ENCODE assay signal across 27 mouse cellular contexts in genomic region chr3:30445970-30446442, GRCm38 (mm10).
DNase-seq lines count a peak whose midpoint lies in the region; ATAC-seq and TF ChIP-seq lines count a peak whose summit lies in the region.
"Had no signal": no experiment of that assay in that cellular context is flagged by ENCODE, and none has a peak within 500 bp of the region (broad histone marks: within the 10 kb centered on the region; RNA-seq: fewer than 3 reads in every experiment).

No protein-coding gene starts in this region.

- TF ChIP-seq EP300 in liver, postnatal 0 days (IDR thresholded peaks at IDR 0.05; ENCODE audit: low read depth): no peak

- no peak overlapping the region for H3K27ac ChIP-seq in kidney, embryonic 15.5 days
- H3K27ac ChIP-seq in liver, postnatal 0 days (ENCODE audit: low read depth): no peak overlapping the region
- H3K27ac ChIP-seq in liver, embryonic 12.5 days: no peak overlapping the region
- peak overlapping the region; percentile 79 for H3K27ac ChIP-seq in limb, embryonic 12.5 days
- H3K27ac ChIP-seq: embryonic facial prominence, embryonic 12.5 days; hindbrain, embryonic 13.5 days; layer of hippocampus, adult 2 months; liver, embryonic 15.5 days; lung, embryonic 15.5 days; midbrain, embryonic 10.5 days; neural tube, embryonic 12.5 days had no signal

- no peak overlapping the region for H3K4me2 ChIP-seq in kidney, embryonic 15.5 days
- no peak overlapping the region for H3K4me2 ChIP-seq in liver, postnatal 0 days (ENCODE audit: low read depth, low read length)
- no peak overlapping the region for H3K4me2 ChIP-seq in liver, embryonic 12.5 days
- no peak overlapping the region for H3K4me2 ChIP-seq in limb, embryonic 12.5 days
- H3K4me2 ChIP-seq: embryonic facial prominence, embryonic 12.5 days; heart, embryonic 11.5 days; hindbrain, embryonic 13.5 days; liver, embryonic 15.5 days; lung, embryonic 15.5 days; neural tube, embryonic 12.5 days had no signal

- 80% methylated on average over 6 of the region's 6 CpGs for WGBS in kidney, embryonic 15.5 days
- WGBS in liver, postnatal 0 days (ENCODE audit: insufficient replicate concordance): 67% methylated on average over 6 of the region's 6 CpGs
- 68% methylated on average over 6 of the region's 6 CpGs for WGBS in liver, embryonic 12.5 days (ENCODE audit: insufficient replicate concordance)
- 86% methylated on average over 6 of the region's 6 CpGs for WGBS in limb, embryonic 12.5 days

- no peaks in the 10 kb centered on the region for H3K27me3 ChIP-seq in kidney, embryonic 15.5 days
- H3K27me3 ChIP-seq in liver, postnatal 0 days (ENCODE audit: insufficient read depth, low read length): no peaks in the 10 kb centered on the region
- no peaks in the 10 kb centered on the region for H3K27me3 ChIP-seq in liver, embryonic 12.5 days (replicated peaks)
- no peaks in the 10 kb centered on the region for H3K27me3 ChIP-seq in limb, embryonic 12.5 days
- H3K27me3 ChIP-seq: embryonic facial prominence, embryonic 12.5 days; hindbrain, embryonic 13.5 days; liver, embryonic 15.5 days; lung, embryonic 15.5 days; neural tube, embryonic 12.5 days; Patski had no signal

- ATAC-seq in kidney, embryonic 15.5 days (replicated peaks; ENCODE audit: low FRiP score): no peak
- peak; percentile 74 for ATAC-seq in liver, postnatal 0 days
- no peak for ATAC-seq in liver, embryonic 12.5 days
- ATAC-seq in limb, embryonic 12.5 days (ENCODE audit: insufficient number of reproducible peaks, insufficient read depth, low FRiP score, low TSS enrichment, low read depth): peak; percentile 62; the same call in 1 of the 2 replicates
- ATAC-seq: forebrain, embryonic 14.5 days; intestine, embryonic 16.5 days; Patski had no signal

- H3K9me3 ChIP-seq in kidney, embryonic 15.5 days (replicated peaks): no peaks in the 10 kb centered on the region
- H3K9me3 ChIP-seq in liver, postnatal 0 days (ENCODE audit: low read length): no peaks in the 10 kb centered on the region
- no peaks in the 10 kb centered on the region for H3K9me3 ChIP-seq in liver, embryonic 12.5 days (replicated peaks)
- no peaks in the 10 kb centered on the region for H3K9me3 ChIP-seq in limb, embryonic 12.5 days
- H3K9me3 ChIP-seq: embryonic facial prominence, embryonic 12.5 days; hindbrain, embryonic 13.5 days; liver, embryonic 15.5 days; lung, embryonic 15.5 days; midbrain, embryonic 10.5 days; neural tube, embryonic 12.5 days had no signal

- H3K9ac ChIP-seq in kidney, embryonic 15.5 days: no peak overlapping the region
- no peak overlapping the region for H3K9ac ChIP-seq in liver, postnatal 0 days (replicated peaks)
- H3K9ac ChIP-seq in liver, embryonic 12.5 days: no peak overlapping the region
- no peak overlapping the region for H3K9ac ChIP-seq in limb, embryonic 12.5 days (replicated peaks)
- H3K9ac ChIP-seq: embryonic facial prominence, embryonic 12.5 days; hindbrain, embryonic 13.5 days; liver, embryonic 15.5 days; lung, embryonic 15.5 days; neural tube, embryonic 12.5 days had no signal

- no peak overlapping the region for H3K4me3 ChIP-seq in kidney, embryonic 15.5 days (replicated peaks)
- no peak overlapping the region for H3K4me3 ChIP-seq in liver, postnatal 0 days (ENCODE audit: low read depth, low read length)
- H3K4me3 ChIP-seq in liver, embryonic 12.5 days: no peak overlapping the region
- no peak overlapping the region for H3K4me3 ChIP-seq in limb, embryonic 12.5 days (replicated peaks)
- H3K4me3 ChIP-seq: embryonic facial prominence, embryonic 12.5 days; hindbrain, embryonic 13.5 days; layer of hippocampus, adult 2 months; liver, embryonic 15.5 days; lung, embryonic 15.5 days; midbrain, embryonic 10.5 days; myocyte; neural tube, embryonic 12.5 days had no signal

- TF ChIP-seq CTCF in liver, postnatal 0 days (IDR thresholded peaks at IDR 0.05; ENCODE audit: low read depth): no peak

- peak; percentile 45 for DNase-seq in kidney, adult 18-20 months
- no peak for DNase-seq in liver, postnatal 0 days
- no peak for DNase-seq in layer of hippocampus, adult 11-12 months (ENCODE audit: low spot score)
- no peak for DNase-seq in right cerebral cortex, postnatal 4 days
- DNase-seq: adrenal gland, postnatal 10 days; cerebellum, adult 9-10 months; cerebellum, postnatal 36 days; gastrocnemius, postnatal 25 days; heart, adult 18-20 months; heart, postnatal 4 days; left cerebral cortex, postnatal 4 days; thymus, postnatal 4 days had no signal

- no peaks in the 10 kb centered on the region for H3K36me3 ChIP-seq in kidney, embryonic 15.5 days
- H3K36me3 ChIP-seq in liver, postnatal 0 days (replicated peaks; ENCODE audit: insufficient read depth, low read length): no peaks in the 10 kb centered on the region
- H3K36me3 ChIP-seq in liver, embryonic 12.5 days: no peaks in the 10 kb centered on the region
- no peaks in the 10 kb centered on the region for H3K36me3 ChIP-seq in limb, embryonic 12.5 days
- H3K36me3 ChIP-seq: embryonic facial prominence, embryonic 12.5 days; hindbrain, embryonic 13.5 days; liver, embryonic 15.5 days; lung, embryonic 15.5 days; midbrain, embryonic 10.5 days; neural tube, embryonic 12.5 days had no signal

- peaks cover 17% of the 10 kb centered on the region for H3K4me1 ChIP-seq in kidney, embryonic 15.5 days
- H3K4me1 ChIP-seq in liver, postnatal 0 days (ENCODE audit: insufficient read depth): peaks cover 4% of the 10 kb centered on the region; the same call in 1 of the 2 replicates
- no peaks in the 10 kb centered on the region for H3K4me1 ChIP-seq in liver, embryonic 12.5 days
- H3K4me1 ChIP-seq in limb, embryonic 12.5 days (replicated peaks): peaks cover 28% of the 10 kb centered on the region
- H3K4me1 ChIP-seq: embryonic facial prominence, embryonic 12.5 days; hindbrain, embryonic 13.5 days; liver, embryonic 15.5 days; midbrain, embryonic 10.5 days; neural tube, embryonic 12.5 days had no signal

Comparison
In these comparisons a context has a peak if more than half of its experiments do, and no peak if none do; other contexts are left out.
1. ATAC-seq: peak in liver, postnatal 0 days (single experiment) and limb, embryonic 12.5 days (single experiment); none in kidney, embryonic 15.5 days (single experiment) and liver, embryonic 12.5 days (single experiment).